Comparison of ENCODE assay signal across 27 mouse cellular contexts in genomic region chr1:77585520-77585919, GRCm38 (mm10).
"Had no signal": no experiment of that assay in that cellular context is flagged by ENCODE, and none has a peak within 500 bp of the region (broad histone marks: within the 10 kb centered on the region; RNA-seq: fewer than 3 reads in every experiment).

No protein-coding gene starts in this region.

- ATAC-seq: hindbrain, embryonic 16.5 days; inflammation-experienced regulatory T-cells, adult 6 months; intestine, embryonic 15.5 days; intestine, postnatal 0 days; liver, embryonic 12.5 days had no signal

- H3K36me3 ChIP-seq: heart, embryonic 12.5 days; hindbrain, embryonic 10.5 days; hindbrain, embryonic 12.5 days; intestine, embryonic 15.5 days; kidney, embryonic 15.5 days; limb, embryonic 10.5 days; limb, embryonic 12.5 days; liver, embryonic 12.5 days had no signal

- H3K27ac ChIP-seq: gastrocnemius, adult 2 months; hindbrain, embryonic 10.5 days; hindbrain, embryonic 12.5 days; hindbrain, embryonic 14.5 days; intestine, embryonic 15.5 days; kidney, embryonic 15.5 days; kidney, postnatal 0 days; limb, embryonic 10.5 days; limb, embryonic 12.5 days; liver, embryonic 12.5 days; liver, embryonic 14.5 days had no signal

- H3K9ac ChIP-seq: heart, embryonic 12.5 days; hindbrain, embryonic 12.5 days; hindbrain, embryonic 14.5 days; intestine, embryonic 15.5 days; kidney, embryonic 15.5 days; limb, embryonic 12.5 days; liver, embryonic 12.5 days; liver, embryonic 14.5 days had no signal

- H3K4me2 ChIP-seq: heart, embryonic 12.5 days; hindbrain, embryonic 12.5 days; hindbrain, embryonic 14.5 days; intestine, embryonic 15.5 days; kidney, embryonic 15.5 days; limb, embryonic 12.5 days; liver, embryonic 12.5 days had no signal

- H3K27me3 ChIP-seq: heart, embryonic 12.5 days; hindbrain, embryonic 12.5 days; intestine, embryonic 15.5 days; kidney, embryonic 15.5 days; limb, embryonic 12.5 days; liver, embryonic 12.5 days had no signal

- H3K4me3 ChIP-seq: gastrocnemius, adult 2 months; heart, embryonic 12.5 days; hindbrain, embryonic 10.5 days; hindbrain, embryonic 12.5 days; intestine, embryonic 15.5 days; kidney, embryonic 15.5 days; limb, embryonic 10.5 days; limb, embryonic 12.5 days; liver, embryonic 12.5 days had no signal

- H3K4me1 ChIP-seq: heart, embryonic 12.5 days; hindbrain, embryonic 12.5 days; intestine, embryonic 15.5 days; kidney, embryonic 15.5 days; limb, embryonic 10.5 days; limb, embryonic 12.5 days; liver, embryonic 12.5 days had no signal

- DNase-seq: gastrocnemius, adult 2 months; gastrocnemius, postnatal 10 days; gastrocnemius, postnatal 25 days; heart, adult 18-20 months; heart, postnatal 10 days; heart, postnatal 4 days; kidney, adult 18-20 months; kidney, adult 8-10 months; kidney, postnatal 14 days; kidney, postnatal 36 days; layer of hippocampus, adult 9-11 months; layer of hippocampus, postnatal 36 days; lung, adult 18-20 months had no signal

- H3K9me3 ChIP-seq: heart, embryonic 12.5 days; hindbrain, embryonic 10.5 days; hindbrain, embryonic 12.5 days; intestine, embryonic 15.5 days; kidney, embryonic 15.5 days; limb, embryonic 10.5 days; limb, embryonic 12.5 days; liver, embryonic 12.5 days had no signal
